Mouse (Mus musculus): ENCODE results near the gene Spo11.

- TF ChIP-seq POLR2A (IDR thresholded peaks at IDR 0.05; ENCODE audit: extremely low read depth, insufficient read depth, low read length) (no peak), CTCF (IDR thresholded peaks at IDR 0.05; ENCODE audit: extremely low read depth, insufficient read depth, low read length) (no peak)
Measured at GRCm38 (mm10) chr2:173041242-173041641, 63.7 kb downstream of the Spo11 start.

All from cortical plate, adult 2 months (tissue).